Mouse (Mus musculus): ENCODE data around the gene Etv5.

Etv5 gene

GRCm38 (mm10) chr16:22353639-22354038 lies 85.9 kb downstream of the Etv5 start:
- in situ Hi-C loops (cut with MboI; ENCODE audit: unreplicated experiment in 2 of 2): no loop called here

- in situ Hi-C loops (cut with MboI; ENCODE audit: unreplicated experiment in 2 of 2): no loop called here
These were observed 88.3 kb downstream of the Etv5 start for GRCm38 (mm10) chr16:22351194-22351593.

GRCm38 (mm10) chr16:22349798-22350197 lies 89.7 kb downstream of the Etv5 start:
- in situ Hi-C loops (cut with MboI; ENCODE audit: unreplicated experiment in 2 of 2): no loop called here

- in situ Hi-C loops (cut with MboI; ENCODE audit: unreplicated experiment in 2 of 2): no loop called here
These were observed 90.8 kb downstream of the Etv5 start for GRCm38 (mm10) chr16:22348478-22349270.

GRCm38 (mm10) chr16:22348014-22348413 lies 91.5 kb downstream of the Etv5 start:
- in situ Hi-C loops (cut with MboI; ENCODE audit: unreplicated experiment in 2 of 2): no loop called here

- in situ Hi-C loops (cut with MboI; ENCODE audit: unreplicated experiment in 2 of 2): no loop called here
These were observed 98.3 kb downstream of the Etv5 start for GRCm38 (mm10) chr16:22341236-22341671.

GRCm38 (mm10) chr16:22335781-22336180 lies 103.7 kb downstream of the Etv5 start:
- in situ Hi-C loops (cut with MboI; ENCODE audit: unreplicated experiment in 2 of 2): no loop called here

Data from v-Abl transformed pro-B cells (cell line).